Mouse (Mus musculus) mature B cell (primary cell): ENCODE measurements around the gene Hoxb8.

Experiments
- in situ Hi-C: fragments of 300-500 bp; cut with MboI; formaldehyde crosslinking; loops from 2 replicates; pipeline ENCODE4 v1.14.3; 2019

The Hoxb8 gene

GRCm38 (mm10) chr11:96298895-96299667 lies 17.4 kb downstream of the Hoxb8 start:
- in situ Hi-C loops, result loop anchor here (25.0 kb wide), 1 partner anchor 563 kb away; no protein-coding TSS in a partner anchor

GRCm38 (mm10) chr11:96299781-96300180 lies 18.1 kb downstream of the Hoxb8 start:
- in situ Hi-C loops, result loop anchor here (10.0 to 25.0 kb wide), 2 partner anchors 255 to 563 kb away; no protein-coding TSS in a partner anchor

- in situ Hi-C loops, result loop anchor here (10.0 kb wide), 1 partner anchor 254 kb away; no protein-coding TSS in a partner anchor
Observed at GRCm38 (mm10) chr11:96300354-96301063, 18.8 kb downstream of the Hoxb8 start.

- in situ Hi-C loops, result loop anchor here (10.0 kb wide), 1 partner anchor 254 kb away; no protein-coding TSS in a partner anchor
Observed at GRCm38 (mm10) chr11:96301064-96301431, 19.3 kb downstream of the Hoxb8 start.

GRCm38 (mm10) chr11:96301837-96302236 lies 20.1 kb downstream of the Hoxb8 start:
- in situ Hi-C loops, result loop anchor here (10.0 kb wide), 1 partner anchor 253 kb away; no protein-coding TSS in a partner anchor

- in situ Hi-C loops, result loop anchor here (10.0 kb wide), 1 partner anchor 252 kb away; no protein-coding TSS in a partner anchor
Observed at GRCm38 (mm10) chr11:96302381-96303150, 20.9 kb downstream of the Hoxb8 start.

- in situ Hi-C loops, result loop anchor here (10.0 kb wide), 1 partner anchor 251 kb away; no protein-coding TSS in a partner anchor
Observed at GRCm38 (mm10) chr11:96303151-96304099, 21.7 kb downstream of the Hoxb8 start, which contains the start of gene Hoxb5. TSS of gene Hoxb5 (plus strand) at chr11:96303336.

- in situ Hi-C loops, result loop anchor here (10.0 kb wide), 1 partner anchor 250 kb away; no protein-coding TSS in a partner anchor
Observed at GRCm38 (mm10) chr11:96304381-96305195, 22.9 kb downstream of the Hoxb8 start.

GRCm38 (mm10) chr11:96305505-96306182 lies 23.9 kb downstream of the Hoxb8 start:
- in situ Hi-C loops, result loop anchor here (10.0 kb wide), 1 partner anchor 249 kb away; no protein-coding TSS in a partner anchor

- in situ Hi-C loops, result loop anchor here (10.0 kb wide), 1 partner anchor 248 kb away; no protein-coding TSS in a partner anchor
Observed at GRCm38 (mm10) chr11:96306183-96306907, 24.6 kb downstream of the Hoxb8 start.

- in situ Hi-C loops, result loop anchor here (10.0 kb wide), 1 partner anchor 248 kb away; no protein-coding TSS in a partner anchor
Observed at GRCm38 (mm10) chr11:96306908-96307269, 25.2 kb downstream of the Hoxb8 start.

GRCm38 (mm10) chr11:96308763-96309162 lies 27.1 kb downstream of the Hoxb8 start:
- in situ Hi-C loops, result loop anchor here (10.0 kb wide), 1 partner anchor 246 kb away; no protein-coding TSS in a partner anchor

GRCm38 (mm10) chr11:96309288-96309687 lies 27.6 kb downstream of the Hoxb8 start:
- in situ Hi-C loops, result loop anchor here (10.0 kb wide), 1 partner anchor 246 kb away; no protein-coding TSS in a partner anchor

GRCm38 (mm10) chr11:96310183-96310938 lies 28.7 kb downstream of the Hoxb8 start:
- in situ Hi-C loops, result no loop called here

- in situ Hi-C loops, result no loop called here
Observed at GRCm38 (mm10) chr11:96311097-96311496, 29.4 kb downstream of the Hoxb8 start.

- in situ Hi-C loops, result no loop called here
Observed at GRCm38 (mm10) chr11:96311520-96312417, 30.1 kb downstream of the Hoxb8 start.
